Mouse (Mus musculus): ENCODE measurements at regions not wholly inside any gene's neighbourhood (a gene's known extent, or its start where the extent isn't known, plus 50 kb on each side); places are given as distances from the start of the nearest gene placed in this dataset.
"Not testable (repeated sequence)": the region's sequence is repeated elsewhere in the genome, so short reads cannot be mapped to it uniquely, and the experiment has no call there.

- no peaks in the 10 kb centered on the region for H3K4me1 ChIP-seq
- H3K9me3 ChIP-seq = no peaks in the 10 kb centered on the region
- no peak overlapping the region for H3K9ac ChIP-seq
- no peak overlapping the region for H3K27ac ChIP-seq
- no peak for ATAC-seq (ENCODE audit: low FRiP score)
- H3K27me3 ChIP-seq = no peaks in the 10 kb centered on the region
- H3K4me2 ChIP-seq = no peak overlapping the region
- no peak overlapping the region for H3K4me3 ChIP-seq (replicated peaks)
- 88% methylated on average over 2 of the region's 2 CpGs for WGBS
- H3K36me3 ChIP-seq (replicated peaks) = no peaks in the 10 kb centered on the region
Observed at GRCm38 (mm10) chr13:52318276-52318675, 212.8 kb downstream of the Diras2 start.

DNA sequence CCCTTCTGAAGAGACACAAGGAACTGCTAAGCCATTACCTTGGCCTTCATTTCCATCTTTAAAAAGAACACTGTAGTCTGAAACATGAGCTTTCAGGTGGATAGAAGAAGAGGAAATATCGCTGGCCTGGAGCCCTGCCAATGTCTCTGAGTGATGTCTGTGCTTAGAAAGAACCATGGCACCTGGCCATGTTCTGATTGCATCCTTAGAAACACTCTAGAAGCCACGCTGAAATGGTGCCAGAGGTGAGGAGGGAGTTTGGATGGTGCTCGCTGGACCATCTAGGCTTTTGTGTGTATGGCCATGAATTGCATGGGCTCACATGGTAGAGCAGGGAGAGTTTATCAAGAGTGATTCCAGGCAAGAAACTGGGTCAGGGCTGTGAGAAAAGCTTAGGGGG, 207.4 kb downstream of the Diras2 start:
- no peak overlapping the region for H3K27ac ChIP-seq
- H3K36me3 ChIP-seq (replicated peaks) = no peaks in the 10 kb centered on the region
- H3K27me3 ChIP-seq = no peaks in the 10 kb centered on the region
- 77% methylated on average over 3 of the region's 3 CpGs for WGBS
- H3K4me1 ChIP-seq = no peaks in the 10 kb centered on the region
- no peak for ATAC-seq (ENCODE audit: low FRiP score)
- H3K9ac ChIP-seq = no peak overlapping the region
- no peaks in the 10 kb centered on the region for H3K9me3 ChIP-seq
- no peak overlapping the region for H3K4me2 ChIP-seq
- H3K4me3 ChIP-seq (replicated peaks) = no peak overlapping the region

DNA sequence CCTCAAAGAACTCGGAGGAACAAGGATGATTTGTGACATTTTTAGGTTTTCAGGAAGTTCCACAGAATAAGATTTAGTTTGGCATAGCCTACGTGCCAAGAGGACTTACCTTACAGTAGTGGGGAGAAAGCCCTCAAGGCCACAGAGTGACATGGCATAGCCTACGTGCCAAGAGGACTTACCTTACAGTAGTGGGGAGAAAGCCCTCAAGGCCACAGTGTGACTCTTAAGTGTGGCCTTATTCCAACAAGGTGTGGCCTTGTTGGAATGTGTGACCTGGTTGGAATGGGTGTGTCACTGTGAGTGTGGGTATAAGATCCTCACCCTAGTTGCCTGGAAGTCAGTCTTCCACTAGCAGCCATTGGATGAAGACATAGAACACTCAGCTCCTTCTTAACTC, 206.7 kb downstream of the Diras2 start:
- WGBS = 87% methylated on average over 3 of the region's 3 CpGs
- H3K4me3 ChIP-seq (replicated peaks); H3K27ac ChIP-seq; ATAC-seq (ENCODE audit: low FRiP score); H3K27me3 ChIP-seq; H3K36me3 ChIP-seq (replicated peaks); H3K9me3 ChIP-seq; H3K4me2 ChIP-seq; H3K4me1 ChIP-seq; H3K9ac ChIP-seq: not testable (repeated sequence)

DNA sequence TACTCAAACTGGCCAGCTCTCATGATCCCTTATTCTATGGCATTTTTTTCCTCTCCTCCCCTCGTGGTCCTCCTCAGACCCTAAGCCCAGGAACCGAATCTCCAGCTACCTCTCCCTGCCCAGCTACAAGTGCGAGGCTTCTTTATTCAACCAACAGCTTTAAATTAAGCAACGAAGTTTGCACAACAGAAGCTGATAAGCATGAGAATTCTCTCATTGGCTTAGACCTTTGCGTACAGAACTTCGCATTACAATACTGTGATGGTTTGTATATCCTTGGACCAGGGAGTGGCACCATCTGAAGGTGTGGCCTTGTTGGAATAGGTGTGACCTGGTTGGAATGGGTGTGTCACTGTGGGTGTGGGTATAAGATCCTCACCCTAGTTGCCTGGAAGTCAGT, 205.4 kb downstream of the Diras2 start:
- H3K27me3 ChIP-seq; ATAC-seq (ENCODE audit: low FRiP score); H3K4me2 ChIP-seq; H3K9me3 ChIP-seq; H3K4me3 ChIP-seq (replicated peaks); H3K27ac ChIP-seq; H3K4me1 ChIP-seq; H3K36me3 ChIP-seq (replicated peaks); H3K9ac ChIP-seq: not testable (repeated sequence)
- WGBS = 89% methylated on average over 6 of the region's 6 CpGs

- ATAC-seq (ENCODE audit: low FRiP score) = no peak
- no peak overlapping the region for H3K27ac ChIP-seq
- H3K4me2 ChIP-seq = no peak overlapping the region
- no peaks in the 10 kb centered on the region for H3K27me3 ChIP-seq
- no peak overlapping the region for H3K4me3 ChIP-seq (replicated peaks)
- WGBS = 87% methylated on average over 9 of the region's 9 CpGs
- no peak overlapping the region for H3K9ac ChIP-seq
- H3K36me3 ChIP-seq (replicated peaks) = no peaks in the 10 kb centered on the region
- H3K4me1 ChIP-seq = no peaks in the 10 kb centered on the region
- no peaks in the 10 kb centered on the region for H3K9me3 ChIP-seq
Observed at GRCm38 (mm10) chr13:52327734-52328133, 203.3 kb downstream of the Diras2 start.

- no peaks in the 10 kb centered on the region for H3K9me3 ChIP-seq
- no peaks in the 10 kb centered on the region for H3K36me3 ChIP-seq (replicated peaks)
- no peak for ATAC-seq (ENCODE audit: low FRiP score)
- H3K4me1 ChIP-seq = no peaks in the 10 kb centered on the region
- H3K4me3 ChIP-seq (replicated peaks) = no peak overlapping the region
- WGBS = 54% methylated on average over 8 of the region's 8 CpGs
- no peak overlapping the region for H3K9ac ChIP-seq
- no peak overlapping the region for H3K4me2 ChIP-seq
- no peaks in the 10 kb centered on the region for H3K27me3 ChIP-seq
- no peak overlapping the region for H3K27ac ChIP-seq
Observed at GRCm38 (mm10) chr13:52328766-52329165, 202.3 kb downstream of the Diras2 start.

DNA sequence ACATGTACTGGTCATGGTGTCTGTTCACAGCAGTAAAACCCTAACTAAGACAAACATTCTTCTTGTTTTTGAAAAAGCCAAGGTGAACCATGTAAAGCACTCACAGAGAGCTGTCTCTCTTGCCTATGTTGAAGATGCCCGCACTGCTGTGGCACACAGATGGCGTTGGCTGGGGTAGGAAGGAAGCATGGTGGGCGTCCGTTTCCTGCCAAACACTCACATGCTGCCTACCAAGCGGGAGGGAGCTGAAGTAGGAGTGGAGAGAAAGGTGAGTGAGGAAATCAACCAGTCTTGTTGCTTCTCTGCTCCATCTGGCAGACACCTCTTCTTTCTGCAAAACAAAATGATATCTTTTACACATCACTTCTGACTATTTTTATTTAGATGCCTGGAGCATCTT, 200.0 kb downstream of the Diras2 start:
- H3K4me1 ChIP-seq = no peaks in the 10 kb centered on the region
- no peak for ATAC-seq (ENCODE audit: low FRiP score)
- WGBS = 91% methylated on average over 5 of the region's 5 CpGs

DNA sequence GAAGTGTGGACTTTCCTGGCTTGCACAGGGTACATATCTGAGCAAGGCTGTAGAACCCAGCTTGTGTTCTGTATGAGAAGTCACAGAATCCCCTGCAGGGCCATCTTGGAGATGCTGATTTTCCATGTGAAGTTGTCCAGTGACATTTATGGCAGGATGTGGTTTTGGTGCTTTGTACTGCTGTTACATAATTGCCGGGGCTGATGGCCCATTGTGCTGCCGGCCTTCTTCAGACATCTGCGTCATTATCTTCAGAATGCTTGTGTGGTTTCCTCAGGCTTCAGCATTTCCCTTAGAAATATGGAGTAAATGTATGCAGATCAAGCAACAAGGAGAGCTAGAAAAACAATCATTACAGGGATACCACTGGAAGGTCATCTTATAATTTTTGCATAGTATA, 196.1 kb downstream of the Diras2 start:
- ATAC-seq (ENCODE audit: low FRiP score) = no peak
- peaks cover 4% of the 10 kb centered on the region; the same call in 1 of the 2 replicates for H3K4me1 ChIP-seq
- H3K36me3 ChIP-seq (replicated peaks) = no peaks in the 10 kb centered on the region
- WGBS = 90% methylated on average over 3 of the region's 3 CpGs
- H3K4me3 ChIP-seq (replicated peaks) = no peak overlapping the region
- H3K9ac ChIP-seq = no peak overlapping the region
- no peaks in the 10 kb centered on the region for H3K27me3 ChIP-seq
- no peak overlapping the region for H3K4me2 ChIP-seq
- H3K27ac ChIP-seq = no peak overlapping the region
- no peaks in the 10 kb centered on the region for H3K9me3 ChIP-seq

More for the DNA sequence above, 200.0 kb downstream of the Diras2 start:
- no peak overlapping the region for H3K4me2 ChIP-seq
- H3K9ac ChIP-seq = no peak overlapping the region
- H3K4me3 ChIP-seq (replicated peaks) = no peak overlapping the region
- H3K27ac ChIP-seq = no peak overlapping the region
- H3K27me3 ChIP-seq = no peaks in the 10 kb centered on the region
- no peaks in the 10 kb centered on the region for H3K36me3 ChIP-seq (replicated peaks)
- no peaks in the 10 kb centered on the region for H3K9me3 ChIP-seq

DNA sequence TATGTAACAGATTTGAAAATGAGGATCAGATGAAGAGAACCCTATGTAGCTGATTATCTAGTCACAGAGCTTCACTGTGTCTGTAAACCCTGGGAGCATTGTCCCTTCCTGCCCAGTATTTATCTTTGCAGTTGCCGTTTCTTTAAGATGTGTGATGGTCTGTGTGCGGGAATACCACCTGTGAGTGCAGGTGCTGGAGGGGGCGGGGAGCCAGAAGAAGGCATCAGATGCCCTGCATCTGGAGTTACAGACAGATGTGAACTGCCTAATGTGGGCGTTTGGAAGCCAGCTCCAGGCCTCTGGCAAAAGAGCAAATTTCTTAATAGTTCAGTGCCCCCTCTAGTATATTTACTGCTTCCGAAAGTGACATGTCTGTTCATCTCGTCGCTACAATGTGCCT, 193.1 kb downstream of the Diras2 start:
- no peaks in the 10 kb centered on the region for H3K36me3 ChIP-seq (replicated peaks)
- H3K4me2 ChIP-seq = no peak overlapping the region
- H3K27me3 ChIP-seq = no peaks in the 10 kb centered on the region
- no peak overlapping the region for H3K9ac ChIP-seq
- no peak overlapping the region for H3K4me3 ChIP-seq (replicated peaks)
- no peak overlapping the region for H3K27ac ChIP-seq
- no peaks in the 10 kb centered on the region for H3K9me3 ChIP-seq
- no peak for ATAC-seq (ENCODE audit: low FRiP score)
- WGBS = 85% methylated on average over 7 of the region's 7 CpGs
- peaks cover 4% of the 10 kb centered on the region; the same call in 1 of the 2 replicates for H3K4me1 ChIP-seq

GRCm38 (mm10) chr13:52339156-52339555, 191.9 kb downstream of the Diras2 start:
- H3K4me2 ChIP-seq = no peak overlapping the region
- H3K4me1 ChIP-seq = peaks cover 4% of the 10 kb centered on the region; the same call in 1 of the 2 replicates
- 54% methylated on average over 10 of the region's 10 CpGs for whole genome bisulfite sequencing
- H3K36me3 ChIP-seq (replicated peaks) = no peaks in the 10 kb centered on the region
- no peak overlapping the region for H3K9ac ChIP-seq
- no peaks in the 10 kb centered on the region for H3K27me3 ChIP-seq
- no peaks in the 10 kb centered on the region for H3K9me3 ChIP-seq
- no peak overlapping the region for H3K4me3 ChIP-seq (replicated peaks)
- H3K27ac ChIP-seq = no peak overlapping the region
- ATAC-seq (ENCODE audit: low FRiP score) = no peak

DNA sequence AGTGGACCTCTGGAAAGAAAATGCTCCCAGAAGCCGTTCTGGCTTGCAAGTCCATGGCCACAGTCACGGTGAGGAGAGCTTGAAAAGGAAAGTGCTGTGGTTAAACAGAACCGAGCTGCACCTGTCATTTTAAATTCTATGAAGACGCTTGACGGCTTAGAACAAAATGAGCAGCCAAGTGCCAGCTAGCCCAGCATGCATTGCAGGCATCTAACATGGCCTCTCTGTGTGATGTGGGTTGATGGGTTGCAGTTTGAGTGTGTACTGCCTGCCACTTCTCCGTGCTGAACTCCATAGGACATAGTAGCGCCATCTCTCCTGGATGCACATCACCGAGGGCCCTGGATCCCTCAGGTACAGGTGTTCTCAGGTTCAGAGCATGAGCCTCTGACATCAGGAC, 189.1 kb downstream of the Diras2 start:
- no peak overlapping the region for H3K4me3 ChIP-seq (replicated peaks)
- no peaks in the 10 kb centered on the region for H3K9me3 ChIP-seq
- H3K27ac ChIP-seq = no peak overlapping the region
- H3K9ac ChIP-seq = no peak overlapping the region
- no peak overlapping the region for H3K4me2 ChIP-seq
- no peaks in the 10 kb centered on the region for H3K27me3 ChIP-seq
- 87% methylated on average over 8 of the region's 8 CpGs for WGBS
- no peak for ATAC-seq (ENCODE audit: low FRiP score)
- H3K4me1 ChIP-seq = peaks cover 4% of the 10 kb centered on the region; the same call in 1 of the 2 replicates
- H3K36me3 ChIP-seq (replicated peaks) = no peaks in the 10 kb centered on the region

GRCm38 (mm10) chr13:52344383-52344782, 186.7 kb downstream of the Diras2 start:
- H3K4me1 ChIP-seq = no peaks in the 10 kb centered on the region
- H3K4me3 ChIP-seq (replicated peaks) = no peak overlapping the region
- no peaks in the 10 kb centered on the region for H3K36me3 ChIP-seq (replicated peaks)
- ATAC-seq (ENCODE audit: low FRiP score) = no peak
- 84% methylated on average over 2 of the region's 2 CpGs for WGBS
- no peaks in the 10 kb centered on the region for H3K9me3 ChIP-seq
- H3K27me3 ChIP-seq = no peaks in the 10 kb centered on the region
- no peak overlapping the region for H3K9ac ChIP-seq
- no peak overlapping the region for H3K4me2 ChIP-seq
- no peak overlapping the region for H3K27ac ChIP-seq

DNA sequence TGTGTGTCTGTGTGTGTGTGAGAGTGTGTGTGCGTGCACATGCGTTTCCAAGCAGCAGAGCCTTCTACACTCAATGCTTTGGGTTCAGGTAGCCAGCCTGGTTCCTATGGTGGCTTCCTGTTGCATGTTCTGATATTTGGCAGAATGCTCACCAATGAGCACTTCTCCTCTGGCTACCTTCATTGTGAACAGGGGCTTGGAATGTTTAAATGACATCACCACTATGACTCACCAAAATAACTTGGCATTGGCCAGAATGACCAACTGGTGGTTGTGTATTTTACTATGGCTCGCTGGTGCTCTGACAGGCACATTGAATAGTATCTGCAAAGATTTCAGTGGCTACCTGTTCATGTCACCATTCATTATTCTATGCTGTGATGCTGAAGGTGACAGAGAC, 186.2 kb downstream of the Diras2 start:
- Histone ChIP-seq H3K9ac (no peak overlapping the region), H3K36me3 (replicated peaks) (no peaks in the 10 kb centered on the region), H3K9me3 (no peaks in the 10 kb centered on the region), H3K27me3 (no peaks in the 10 kb centered on the region), H3K4me1 (no peaks in the 10 kb centered on the region), H3K4me3 (replicated peaks) (no peak overlapping the region), H3K4me2 (no peak overlapping the region), H3K27ac (no peak overlapping the region)
- 90% methylated on average over 3 of the region's 3 CpGs for WGBS
- ATAC-seq (ENCODE audit: low FRiP score) = no peak
